In the genomic region with DNA sequence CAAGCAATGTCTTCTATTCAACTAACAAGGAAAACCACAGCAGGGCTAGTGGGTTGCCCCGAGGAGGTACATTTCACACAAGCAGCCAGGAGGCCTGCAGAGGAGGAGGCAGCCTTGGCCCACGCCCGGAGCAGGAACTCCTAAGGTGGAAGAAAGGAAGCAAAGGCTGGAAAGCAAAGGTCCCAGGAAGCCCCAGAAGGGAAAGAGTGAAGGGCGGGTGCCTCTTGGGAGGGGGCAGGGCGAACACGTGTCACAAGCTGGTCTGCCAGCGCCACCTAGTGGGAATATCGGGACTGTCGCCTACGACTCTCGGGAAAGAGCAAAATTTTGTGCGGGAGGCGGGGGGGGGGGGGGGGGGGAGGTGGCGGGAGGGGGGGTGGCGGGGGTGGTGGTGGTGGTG, we compare ENCODE assay signal across 8 mouse cellular contexts.
A peak's percentile ranks its signal among the peaks of the same experiment; 100 is the strongest.
DNase-seq lines count a peak whose midpoint lies in the region; ATAC-seq and TF ChIP-seq lines count a peak whose summit lies in the region.

No protein-coding gene starts in this region.

- no peaks in the 10 kb centered on the region for H3K9me3 ChIP-seq in intestine, postnatal 0 days (ENCODE audit: control insufficient read depth)
- H3K9me3 ChIP-seq in midbrain, embryonic 11.5 days (ENCODE audit: control insufficient read depth, low read length): no peaks in the 10 kb centered on the region
- no peaks in the 10 kb centered on the region for H3K9me3 ChIP-seq in stomach, embryonic 14.5 days (ENCODE audit: control insufficient read depth, low read depth, low read length)

- DNase-seq in R1 (ENCODE audit: low read depth, low spot score): peak; percentile 73
- peak; percentile 80 to 91 for DNase-seq in cerebellum, postnatal 14 days
- DNase-seq in frontal cortex, postnatal 25 days (ENCODE audit: low spot score in 2 of 2): peak; percentile 76 to 78
- DNase-seq in left cerebral cortex, postnatal 14 days (ENCODE audit: low spot score in 2 of 2): peak; percentile 91 to 93
- DNase-seq in midbrain, embryonic 11.5 days (ENCODE audit: low spot score, missing footprints): peak; percentile 96
- DNase-seq in natural killer cell, adult 2 months (ENCODE audit: low spot score in 2 of 2): no peak

- intact Hi-C loops in left cerebral cortex, postnatal 14 days (cut with DNase I): loop anchor here (10.0 kb wide), 1 partner anchor 1209 kb away; no protein-coding TSS in a partner anchor

- H3K27me3 ChIP-seq in intestine, postnatal 0 days (replicated peaks; ENCODE audit: control insufficient read depth, insufficient read depth, low read length): no peaks in the 10 kb centered on the region
- H3K27me3 ChIP-seq in midbrain, embryonic 11.5 days (ENCODE audit: control insufficient read depth, insufficient read depth, low read length): no peaks in the 10 kb centered on the region
- no peaks in the 10 kb centered on the region for H3K27me3 ChIP-seq in stomach, embryonic 14.5 days (ENCODE audit: control insufficient read depth, insufficient read depth, low read length)

- no peak overlapping the region for H3K9ac ChIP-seq in intestine, postnatal 0 days (ENCODE audit: low read depth, low read length)
- H3K9ac ChIP-seq in midbrain, embryonic 11.5 days (ENCODE audit: low read length): peak overlapping the region; percentile 51
- no peak overlapping the region for H3K9ac ChIP-seq in stomach, embryonic 14.5 days (replicated peaks; ENCODE audit: low read depth, low read length)

- peak overlapping the region; percentile 44 for H3K4me2 ChIP-seq in intestine, postnatal 0 days (replicated peaks; ENCODE audit: low read depth)
- H3K4me2 ChIP-seq in midbrain, embryonic 11.5 days: peak overlapping the region; percentile 35; the same call in 1 of the 2 replicates
- H3K4me2 ChIP-seq in stomach, embryonic 14.5 days (replicated peaks; ENCODE audit: low read depth, low read length): peak overlapping the region; percentile 39

- H3K4me1 ChIP-seq in intestine, postnatal 0 days (replicated peaks; ENCODE audit: control insufficient read depth, insufficient read depth, low read length): no peaks in the 10 kb centered on the region
- no peaks in the 10 kb centered on the region for H3K4me1 ChIP-seq in midbrain, embryonic 11.5 days (ENCODE audit: control insufficient read depth, insufficient read depth, low read length)
- H3K4me1 ChIP-seq in stomach, embryonic 14.5 days (ENCODE audit: control insufficient read depth, insufficient read depth, low read length): no peaks in the 10 kb centered on the region

- no peaks in the 10 kb centered on the region for H3K36me3 ChIP-seq in intestine, postnatal 0 days (ENCODE audit: control insufficient read depth, insufficient read depth)
- H3K36me3 ChIP-seq in midbrain, embryonic 11.5 days (ENCODE audit: control insufficient read depth, insufficient read depth, low read length): no peaks in the 10 kb centered on the region
- no peaks in the 10 kb centered on the region for H3K36me3 ChIP-seq in stomach, embryonic 14.5 days (ENCODE audit: control insufficient read depth, insufficient read depth, low read length)

- no peak overlapping the region for H3K4me3 ChIP-seq in intestine, postnatal 0 days (ENCODE audit: low read depth, low read length)
- no peak overlapping the region for H3K4me3 ChIP-seq in midbrain, embryonic 11.5 days (ENCODE audit: low read depth, low read length)
- H3K4me3 ChIP-seq in stomach, embryonic 14.5 days (ENCODE audit: low read depth, low read length): peak overlapping the region; percentile 9; the same call in 1 of the 2 replicates

- H3K27ac ChIP-seq in intestine, postnatal 0 days (ENCODE audit: low read depth, low read length): no peak overlapping the region
- H3K27ac ChIP-seq in midbrain, embryonic 11.5 days (ENCODE audit: low read depth, low read length): no peak overlapping the region
- H3K27ac ChIP-seq in stomach, embryonic 14.5 days (ENCODE audit: low read length): no peak overlapping the region

- 3% methylated on average over 11 of the region's 15 CpGs for WGBS in intestine, postnatal 0 days
- 7% methylated on average over 8 of the region's 15 CpGs for WGBS in midbrain, embryonic 11.5 days
- WGBS in stomach, embryonic 14.5 days: 3% methylated on average over 11 of the region's 15 CpGs

- TF ChIP-seq CTCF in intestine, postnatal 0 days (IDR thresholded peaks at IDR 0.05; ENCODE audit: low read depth): peak; percentile 66

- no peak for ATAC-seq in intestine, postnatal 0 days
- peak; percentile 76 for ATAC-seq in midbrain, embryonic 11.5 days (ENCODE audit: low FRiP score)
- ATAC-seq in stomach, embryonic 14.5 days (ENCODE audit: insufficient number of reproducible peaks, insufficient read depth, low FRiP score, low read depth): no peak

Comparison
In these comparisons a context has a peak if more than half of its experiments do, and no peak if none do; other contexts are left out.
1. DNase-seq: peak in R1 (single experiment), cerebellum, postnatal 14 days (2 of 2), frontal cortex, postnatal 25 days (2 of 2), left cerebral cortex, postnatal 14 days (2 of 2) and midbrain, embryonic 11.5 days (single experiment); none in natural killer cell, adult 2 months (0 of 2).
2. Peak in every context shown above with its lines, with median percentiles within 50 percentile points of each other: H3K4me2 ChIP-seq.